16 mouse cellular contexts compared by ENCODE assay signal in genomic region chr8:89387295-89387694, GRCm38 (mm10).
DNase-seq lines count a peak whose midpoint lies in the region; ATAC-seq lines count a peak whose summit lies in the region.
"Had no signal": no experiment of that assay in that cellular context is flagged by ENCODE, and none has a peak within 500 bp of the region (broad histone marks: within the 10 kb centered on the region; RNA-seq: fewer than 3 reads in every experiment).

No protein-coding gene starts in this region.

- no peaks in the 10 kb centered on the region for H3K36me3 ChIP-seq in heart, embryonic 13.5 days
- no peaks in the 10 kb centered on the region for H3K36me3 ChIP-seq in forebrain, embryonic 15.5 days
- no peaks in the 10 kb centered on the region for H3K36me3 ChIP-seq in midbrain, embryonic 14.5 days (ENCODE audit: control insufficient read depth, insufficient read depth, low read length)
- H3K36me3 ChIP-seq: heart, embryonic 15.5 days; intestine, embryonic 15.5 days had no signal

- no peak overlapping the region for H3K27ac ChIP-seq in heart, embryonic 13.5 days (replicated peaks)
- no peak overlapping the region for H3K27ac ChIP-seq in forebrain, embryonic 15.5 days (replicated peaks)
- no peak overlapping the region; the same call in 1 of the 2 replicates for H3K27ac ChIP-seq in midbrain, embryonic 14.5 days (replicated peaks; ENCODE audit: low read depth, low read length)
- H3K27ac ChIP-seq: heart, embryonic 15.5 days; intestine, embryonic 15.5 days had no signal

- no peak for ATAC-seq in heart, embryonic 13.5 days (ENCODE audit: extremely low read depth, insufficient number of reproducible peaks, low FRiP score, low TSS enrichment)
- 0 out of 2 replicates have a peak, but pooled peaks have one; percentile 19 for ATAC-seq in forebrain, embryonic 15.5 days (replicated peaks)
- ATAC-seq in midbrain, embryonic 14.5 days (ENCODE audit: low FRiP score, low TSS enrichment), result no peak
- ATAC-seq: intestine, embryonic 15.5 days had no signal

- 0 out of 2 replicates have a peak overlapping the region, but pooled peaks have one; percentile 18 for H3K4me2 ChIP-seq in heart, embryonic 13.5 days
- no peak overlapping the region for H3K4me2 ChIP-seq in forebrain, embryonic 15.5 days (replicated peaks)
- no peak overlapping the region for H3K4me2 ChIP-seq in midbrain, embryonic 14.5 days (ENCODE audit: low read length)
- H3K4me2 ChIP-seq: heart, embryonic 15.5 days; intestine, embryonic 15.5 days had no signal

- peaks cover 30% of the 10 kb centered on the region for H3K4me1 ChIP-seq in heart, embryonic 13.5 days
- H3K4me1 ChIP-seq in forebrain, embryonic 15.5 days, result peaks cover 17% of the 10 kb centered on the region
- H3K4me1 ChIP-seq in midbrain, embryonic 14.5 days (ENCODE audit: control insufficient read depth, insufficient read depth, low read length), result peaks cover 6% of the 10 kb centered on the region; the same call in 1 of the 2 replicates
- H3K4me1 ChIP-seq: intestine, embryonic 15.5 days; megakaryocyte, embryonic 14.5 days had no signal

- no peak overlapping the region for H3K9ac ChIP-seq in heart, embryonic 13.5 days
- no peak overlapping the region for H3K9ac ChIP-seq in forebrain, embryonic 15.5 days (replicated peaks)
- H3K9ac ChIP-seq in midbrain, embryonic 14.5 days (replicated peaks; ENCODE audit: low read length), result no peak overlapping the region
- H3K9ac ChIP-seq: heart, embryonic 15.5 days; intestine, embryonic 15.5 days had no signal

- no peak overlapping the region for H3K4me3 ChIP-seq in heart, embryonic 13.5 days
- no peak overlapping the region for H3K4me3 ChIP-seq in forebrain, embryonic 15.5 days
- no peak overlapping the region for H3K4me3 ChIP-seq in midbrain, embryonic 14.5 days (replicated peaks; ENCODE audit: low read depth, low read length)
- H3K4me3 ChIP-seq: erythroblast, embryonic 14.5 days; heart, embryonic 15.5 days; intestine, embryonic 15.5 days; megakaryocyte, embryonic 14.5 days had no signal

- no peak for DNase-seq in heart, adult 18-20 months
- peak; percentile 75 for DNase-seq in embryo, embryonic 10 days (ENCODE audit: low spot score)
- peak; percentile 43 for DNase-seq in midbrain, embryonic 14.5 days
- no peak for DNase-seq in spleen, postnatal 14 days (ENCODE audit: low spot score in 2 of 2)
- no peak for DNase-seq in adrenal gland, postnatal 10 days
- no peak for DNase-seq in cerebellum, postnatal 10 days
- DNase-seq: cerebellum, postnatal 14 days; gastrocnemius, postnatal 14 days; left cerebral cortex, postnatal 4 days; lung, adult 2 months had no signal

- no peaks in the 10 kb centered on the region for H3K9me3 ChIP-seq in heart, embryonic 13.5 days
- no peaks in the 10 kb centered on the region for H3K9me3 ChIP-seq in forebrain, embryonic 15.5 days
- H3K9me3 ChIP-seq in midbrain, embryonic 14.5 days (ENCODE audit: control insufficient read depth, low read length), result no peaks in the 10 kb centered on the region
- H3K9me3 ChIP-seq: heart, embryonic 15.5 days; intestine, embryonic 15.5 days had no signal

- no peaks in the 10 kb centered on the region for H3K27me3 ChIP-seq in heart, embryonic 13.5 days (replicated peaks)
- no peaks in the 10 kb centered on the region for H3K27me3 ChIP-seq in forebrain, embryonic 15.5 days
- no peaks in the 10 kb centered on the region for H3K27me3 ChIP-seq in midbrain, embryonic 14.5 days (ENCODE audit: control insufficient read depth, insufficient read depth, low read length)
- H3K27me3 ChIP-seq: intestine, embryonic 15.5 days; megakaryocyte, embryonic 14.5 days had no signal

- WGBS in heart, embryonic 13.5 days, result 38% methylated on average over 8 of the region's 8 CpGs
- WGBS in forebrain, embryonic 15.5 days, result 17% methylated on average over 8 of the region's 8 CpGs
- 10% methylated on average over 8 of the region's 8 CpGs for WGBS in midbrain, embryonic 14.5 days

Comparison
In these comparisons a context has a peak if more than half of its experiments do, and no peak if none do; other contexts are left out.
1. DNase-seq: peak in embryo, embryonic 10 days (single experiment) and midbrain, embryonic 14.5 days (single experiment); none in heart, adult 18-20 months (0 of 2), spleen, postnatal 14 days (0 of 2), adrenal gland, postnatal 10 days (single experiment) and cerebellum, postnatal 10 days (0 of 2).